Mouse (Mus musculus): Measurements from ENCODE around the gene Slc6a6. TPM values are rescaled to one million over a fixed set of nuclear protein-coding genes. Genes with fewer than 3 reads are reported as not detected.

Gene Slc6a6
- total RNA-seq, 2 experiments from 2014 or later, result 21.3 to 34.0 TPM

DNA sequence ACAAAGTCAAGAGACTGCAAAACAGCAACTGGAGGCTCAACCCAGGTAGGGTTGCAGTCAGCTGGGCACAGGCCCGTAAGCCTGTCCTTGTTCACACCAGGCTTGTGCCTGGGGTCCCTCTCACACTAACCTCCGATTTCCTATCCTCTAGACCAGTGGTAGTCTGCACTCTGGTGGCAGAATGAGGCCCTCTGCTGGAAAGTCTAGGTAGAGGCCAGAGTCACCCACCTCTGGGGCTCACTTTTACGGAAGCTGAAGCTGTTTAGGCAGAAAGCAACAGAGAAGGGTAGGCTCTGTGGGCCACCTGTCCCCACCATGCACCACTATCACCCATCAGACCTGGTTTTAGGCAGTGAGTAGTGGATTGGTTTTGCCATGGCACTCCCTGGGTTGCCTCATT lies 67.1 kb downstream of the Slc6a6 start:
- ATAC-seq (replicated peaks; ENCODE audit: low FRiP score, low TSS enrichment, poor library complexity, severe bottlenecking), result peak; percentile 42; the same call in 1 of the 2 replicates

DNA sequence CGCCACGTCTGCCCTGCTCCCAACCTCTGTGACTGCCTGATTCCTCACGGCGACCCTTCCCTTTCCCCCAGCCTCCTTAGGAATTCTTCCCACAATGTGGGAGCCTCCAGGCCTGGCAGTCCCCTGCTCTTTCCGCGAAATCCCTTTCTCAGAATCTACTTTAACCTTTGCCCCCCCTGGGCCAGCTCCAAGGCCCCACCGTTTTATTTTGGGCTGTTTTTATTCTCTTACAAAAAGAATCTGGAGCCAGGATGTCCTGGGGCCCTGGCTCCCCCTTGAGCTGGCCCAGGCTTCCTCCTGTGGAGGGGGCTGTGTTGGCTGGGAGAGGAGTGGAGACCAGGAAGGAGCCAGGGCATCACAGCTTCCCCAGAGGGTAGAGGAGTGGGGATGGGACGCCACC lies 69.0 kb downstream of the Slc6a6 start:
- ATAC-seq (replicated peaks; ENCODE audit: low FRiP score, low TSS enrichment, poor library complexity, severe bottlenecking), result no peak

DNA sequence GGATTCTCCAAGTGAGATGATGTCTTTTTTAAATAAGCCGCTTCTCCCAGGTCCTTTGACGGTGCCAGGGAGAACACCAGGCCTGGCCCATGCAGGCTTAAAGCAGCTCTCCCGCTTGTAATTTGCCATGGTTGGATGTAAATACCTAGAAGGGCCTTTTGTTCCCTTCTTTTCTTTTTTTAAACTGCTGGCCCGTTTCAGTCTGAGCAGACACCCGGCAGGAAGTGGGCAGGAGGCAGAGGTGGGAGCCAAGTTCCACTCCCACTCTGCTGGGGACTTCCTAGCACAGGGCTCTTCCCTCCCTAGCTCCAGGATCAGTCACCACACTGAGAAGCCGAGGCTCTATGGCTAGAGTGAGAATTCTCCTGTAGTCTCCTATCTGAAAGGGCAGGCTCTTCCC lies 70.2 kb downstream of the Slc6a6 start:
- no peak for ATAC-seq (replicated peaks; ENCODE audit: low FRiP score, low TSS enrichment, poor library complexity, severe bottlenecking)

DNA sequence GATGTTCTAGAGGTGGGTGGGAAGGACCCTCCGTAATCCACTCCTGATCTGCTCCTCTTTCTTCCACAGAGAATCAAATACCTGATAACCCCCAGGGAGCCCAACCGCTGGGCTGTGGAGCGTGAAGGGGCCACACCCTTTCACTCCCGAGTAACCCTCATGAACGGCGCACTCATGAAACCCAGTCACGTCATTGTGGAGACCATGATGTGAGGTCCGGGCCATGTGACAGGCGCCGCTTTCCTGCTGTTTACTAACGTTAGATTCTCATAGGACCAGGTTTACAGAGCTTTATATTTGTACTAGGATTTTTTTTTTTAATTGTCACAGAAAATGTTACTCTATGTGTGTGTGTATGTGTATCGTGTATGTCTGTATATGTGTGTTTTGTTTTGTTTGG lies 71.0 kb downstream of the Slc6a6 start:
- no peak for ATAC-seq (replicated peaks; ENCODE audit: low FRiP score, low TSS enrichment, poor library complexity, severe bottlenecking)

DNA sequence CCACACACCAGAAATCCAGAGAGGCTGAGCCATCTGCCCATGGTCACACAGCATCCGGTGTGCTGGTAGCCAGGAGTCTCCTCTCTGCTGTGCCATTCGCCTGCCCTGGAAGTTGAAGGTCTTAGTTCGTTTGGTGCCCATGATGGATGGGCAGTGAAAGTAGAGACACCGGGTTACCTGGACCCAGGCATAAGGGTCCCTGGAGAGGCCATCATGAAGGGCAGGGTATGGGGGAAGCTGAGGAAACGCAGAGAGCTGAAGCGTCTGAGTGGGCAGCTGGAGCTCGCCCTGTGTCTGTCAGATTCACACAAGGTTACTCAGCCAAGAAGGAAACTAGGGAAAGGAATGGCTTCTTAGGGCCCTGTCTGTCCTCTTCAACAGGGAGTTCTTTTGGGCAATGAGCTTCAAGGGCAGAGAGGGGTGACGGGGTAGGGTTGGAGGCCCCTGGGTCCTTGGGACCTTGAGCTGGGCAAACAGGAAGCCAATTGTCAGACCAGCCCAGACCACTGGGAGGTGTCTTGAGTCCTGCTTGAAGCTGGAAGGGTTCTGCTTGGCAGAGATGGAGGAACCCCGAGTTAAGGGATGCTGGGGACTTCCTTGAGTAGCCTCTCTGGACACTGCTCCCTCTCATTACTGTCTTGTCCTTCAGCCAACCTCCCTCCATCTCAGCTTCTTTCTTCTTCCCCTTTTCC lies 78.3 kb downstream of the Slc6a6 start:
- ATAC-seq (replicated peaks; ENCODE audit: low FRiP score, low TSS enrichment, poor library complexity, severe bottlenecking), result 0 out of 2 replicates have a peak, but pooled peaks have one; percentile 30

DNA sequence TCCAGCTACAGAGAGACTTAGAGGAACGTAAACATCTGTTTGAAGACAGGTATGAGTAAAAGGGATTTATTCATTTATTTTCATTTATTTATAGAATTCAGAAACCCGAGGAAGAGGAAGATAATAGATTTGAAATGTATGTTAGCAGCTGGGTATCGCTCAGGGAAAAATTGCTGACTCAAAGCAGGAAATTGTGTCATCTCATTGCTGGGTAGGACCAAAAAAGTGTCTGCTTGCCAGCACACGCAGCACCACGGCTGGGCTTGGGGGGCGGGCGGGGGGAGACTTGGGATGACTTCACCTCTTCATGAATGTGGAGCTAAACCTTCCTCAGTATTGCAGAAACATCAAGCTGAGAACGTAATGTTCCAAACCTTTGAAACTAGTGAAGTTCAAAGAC lies 83.7 kb downstream of the Slc6a6 start:
- ATAC-seq (replicated peaks; ENCODE audit: low FRiP score, low TSS enrichment, poor library complexity, severe bottlenecking), result no peak

DNA sequence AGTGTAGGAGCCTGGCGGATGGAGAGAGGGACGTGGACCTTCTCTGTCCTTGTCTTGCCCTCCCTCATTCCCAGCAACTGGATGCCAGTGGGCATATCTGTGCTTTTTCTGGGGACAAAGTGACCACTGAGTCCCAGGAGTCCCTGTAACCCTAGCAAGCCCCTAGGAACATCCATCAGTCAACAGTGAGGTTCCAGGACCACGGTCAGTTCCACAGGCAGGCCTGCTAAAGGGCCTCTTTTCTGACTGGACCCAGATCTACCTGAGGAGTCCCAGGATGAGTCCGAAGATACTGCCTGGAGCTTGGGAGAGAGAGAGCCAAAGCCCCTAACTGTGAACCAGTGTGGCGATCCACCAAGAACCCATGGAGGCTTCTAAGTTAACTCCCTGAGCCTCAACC lies 90.1 kb downstream of the Slc6a6 start:
- ATAC-seq (replicated peaks; ENCODE audit: low FRiP score, low TSS enrichment, poor library complexity, severe bottlenecking), result no peak

DNA sequence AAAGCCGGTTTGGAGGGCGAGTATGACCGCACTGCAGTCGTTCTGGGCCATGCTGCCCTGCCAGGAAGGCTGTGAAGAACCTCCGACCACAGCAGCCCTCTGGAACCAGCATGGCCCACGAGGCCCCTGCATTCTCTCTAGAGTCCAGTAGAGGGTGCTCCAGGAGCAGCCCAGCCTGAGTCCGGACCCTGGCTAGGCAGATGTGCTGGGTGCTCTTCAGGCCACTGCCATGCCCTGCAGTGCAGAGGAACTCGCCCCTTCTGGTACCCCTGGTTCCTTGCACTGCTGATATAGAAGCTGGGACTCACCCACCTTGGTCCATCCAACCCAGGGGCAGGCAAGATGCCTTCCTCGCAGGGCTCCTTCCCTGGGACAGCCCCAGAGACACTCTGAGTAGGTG lies 92.7 kb downstream of the Slc6a6 start:
- peak; percentile 91 for ATAC-seq (replicated peaks; ENCODE audit: low FRiP score, low TSS enrichment, poor library complexity, severe bottlenecking)

DNA sequence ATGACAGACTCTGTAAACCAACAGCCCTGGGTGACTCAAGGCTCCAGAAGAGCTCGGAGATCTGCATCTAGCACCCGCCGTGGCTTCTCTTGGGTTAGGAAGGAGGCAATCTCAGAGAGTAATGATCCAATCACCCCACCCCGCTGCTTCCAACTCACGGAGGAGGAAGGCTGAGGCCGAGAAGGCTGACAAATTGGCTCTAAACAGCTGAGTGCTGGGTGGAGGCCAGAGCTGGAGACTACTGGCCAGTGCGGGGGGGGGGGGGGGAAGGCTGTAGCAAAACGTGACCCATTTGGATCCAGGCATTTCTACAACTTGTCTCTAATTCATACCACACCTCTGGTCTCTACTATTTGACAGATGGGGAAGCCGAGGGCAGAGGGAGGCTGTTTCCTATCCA lies 95.4 kb downstream of the Slc6a6 start:
- ATAC-seq (replicated peaks; ENCODE audit: low FRiP score, low TSS enrichment, poor library complexity, severe bottlenecking), result no peak

DNA sequence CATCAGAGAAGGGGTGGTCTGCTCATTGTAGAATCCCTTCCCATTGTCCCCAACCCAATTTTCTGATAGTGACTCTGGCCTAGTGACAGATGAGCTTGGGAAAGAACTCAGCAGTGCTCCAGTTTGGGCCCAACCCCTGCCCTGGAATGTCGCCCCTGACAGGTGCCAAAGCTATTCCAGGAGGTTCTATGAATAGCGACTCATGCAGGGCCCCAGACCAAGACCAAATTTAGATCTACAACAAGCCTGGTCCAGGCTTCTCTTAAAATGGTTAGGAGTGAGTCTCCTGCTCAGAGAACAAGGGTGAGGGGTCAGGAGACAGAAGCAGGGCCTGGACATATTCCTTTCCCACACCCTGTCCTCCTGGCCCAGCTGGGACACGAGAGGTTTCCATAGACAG lies 101.2 kb downstream of the Slc6a6 start:
- ATAC-seq (replicated peaks; ENCODE audit: low FRiP score, low TSS enrichment, poor library complexity, severe bottlenecking), result no peak

DNA sequence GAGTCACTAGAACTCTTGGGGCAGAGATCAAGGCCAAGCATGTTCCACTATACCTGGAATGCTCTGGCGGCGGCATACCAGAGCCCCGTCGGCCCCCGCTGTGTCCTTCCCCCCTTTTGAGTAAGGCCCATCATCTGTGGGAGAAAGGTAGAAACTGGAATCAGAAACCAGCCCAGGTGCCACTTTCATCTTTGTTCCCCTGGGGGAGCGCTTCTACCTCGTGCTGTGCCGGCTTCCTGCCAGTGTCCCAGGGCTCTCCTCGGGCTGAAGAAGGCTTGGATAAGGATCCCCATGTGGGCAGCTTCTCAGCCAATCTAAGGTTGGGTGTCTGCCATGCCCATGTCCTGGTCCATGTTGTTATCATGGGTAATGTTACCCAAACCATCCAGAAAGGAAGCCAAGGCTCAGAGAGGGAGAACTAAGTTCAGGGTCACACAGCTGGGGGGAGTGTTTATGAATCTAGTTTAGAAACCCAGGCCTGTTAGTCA lies 104.5 kb downstream of the Slc6a6 start:
- ATAC-seq (replicated peaks; ENCODE audit: low FRiP score, low TSS enrichment, poor library complexity, severe bottlenecking), result no peak

DNA sequence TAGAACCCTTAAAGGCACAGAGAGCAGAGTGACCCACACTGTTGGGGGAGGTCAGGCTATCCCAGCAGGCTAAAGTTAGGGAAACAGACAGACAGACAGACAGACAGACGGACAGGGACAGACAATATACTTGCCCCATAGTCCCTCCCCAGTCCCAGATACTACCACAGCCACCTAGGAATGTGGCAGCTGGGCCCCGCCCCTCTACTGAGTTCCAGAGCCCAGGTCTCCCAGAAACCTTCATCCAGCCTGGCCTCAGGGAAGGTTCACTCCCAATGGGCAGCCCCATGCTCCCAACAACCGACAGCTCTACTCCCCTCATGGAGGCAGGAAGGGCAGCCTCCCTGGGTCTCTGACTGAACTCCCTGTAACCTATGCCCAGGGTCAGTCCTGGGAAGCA lies 111.8 kb downstream of the Slc6a6 start:
- ATAC-seq (replicated peaks; ENCODE audit: low FRiP score, low TSS enrichment, poor library complexity, severe bottlenecking), result no peak

DNA sequence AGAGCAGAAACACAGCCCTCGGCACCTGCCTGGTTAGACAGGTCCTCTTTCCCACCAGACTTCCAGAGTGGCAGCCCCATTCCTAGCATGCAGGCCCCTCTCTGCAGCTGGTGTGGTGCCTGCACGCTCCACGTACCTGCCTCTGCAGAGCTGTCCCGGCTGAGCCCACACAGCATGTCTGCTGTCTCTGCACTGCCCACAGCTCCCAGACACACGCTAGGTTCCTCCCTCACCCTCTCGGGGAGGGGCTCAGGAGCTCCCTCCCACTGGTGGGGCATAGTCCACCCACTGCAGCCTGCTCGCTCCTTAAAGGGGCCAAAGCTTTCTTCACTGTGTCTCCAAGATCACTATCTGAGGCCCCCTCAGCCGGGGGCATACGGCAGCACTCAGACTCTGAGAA lies 112.2 kb downstream of the Slc6a6 start:
- no peak for ATAC-seq (replicated peaks; ENCODE audit: low FRiP score, low TSS enrichment, poor library complexity, severe bottlenecking)

DNA sequence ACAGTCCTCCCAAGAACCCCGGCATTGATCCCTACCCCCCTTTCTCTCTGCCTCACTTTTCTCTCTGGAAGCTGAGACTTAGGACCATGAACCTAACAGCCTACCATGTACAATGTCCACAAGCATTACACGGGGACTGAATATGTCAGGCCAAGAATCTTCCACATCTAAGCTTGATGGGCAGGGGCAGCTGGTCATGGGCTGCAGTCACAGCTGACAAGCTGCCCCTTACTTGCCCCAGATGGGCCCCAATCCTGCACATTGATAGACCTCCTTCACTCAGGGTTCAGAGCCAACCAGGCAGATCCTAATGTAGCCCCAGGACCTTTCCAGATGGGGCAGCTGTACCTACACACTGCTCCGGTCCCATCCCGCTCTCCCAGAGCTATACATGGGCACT lies 112.9 kb downstream of the Slc6a6 start:
- ATAC-seq (replicated peaks; ENCODE audit: low FRiP score, low TSS enrichment, poor library complexity, severe bottlenecking), result no peak

DNA sequence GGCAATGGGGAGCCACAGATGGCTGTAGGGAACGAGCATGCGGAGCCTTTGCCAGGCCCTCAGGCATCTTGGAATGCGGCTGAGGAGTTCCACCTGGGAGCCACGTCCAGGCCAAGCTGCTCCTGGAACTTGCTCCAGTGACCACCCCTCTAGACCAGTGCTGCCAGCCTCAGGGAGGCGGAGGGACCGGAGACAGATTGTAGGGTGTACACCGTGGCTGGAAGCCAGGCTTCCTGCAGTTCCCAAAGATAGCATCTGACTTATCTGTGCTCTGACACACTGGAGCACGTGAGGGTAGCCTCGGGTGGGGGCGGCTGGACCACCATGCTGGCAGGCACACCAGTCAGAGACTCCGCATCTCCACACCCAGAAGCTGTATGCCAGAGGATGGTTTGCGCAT lies 114.6 kb downstream of the Slc6a6 start:
- ATAC-seq (replicated peaks; ENCODE audit: low FRiP score, low TSS enrichment, poor library complexity, severe bottlenecking), result no peak

DNA sequence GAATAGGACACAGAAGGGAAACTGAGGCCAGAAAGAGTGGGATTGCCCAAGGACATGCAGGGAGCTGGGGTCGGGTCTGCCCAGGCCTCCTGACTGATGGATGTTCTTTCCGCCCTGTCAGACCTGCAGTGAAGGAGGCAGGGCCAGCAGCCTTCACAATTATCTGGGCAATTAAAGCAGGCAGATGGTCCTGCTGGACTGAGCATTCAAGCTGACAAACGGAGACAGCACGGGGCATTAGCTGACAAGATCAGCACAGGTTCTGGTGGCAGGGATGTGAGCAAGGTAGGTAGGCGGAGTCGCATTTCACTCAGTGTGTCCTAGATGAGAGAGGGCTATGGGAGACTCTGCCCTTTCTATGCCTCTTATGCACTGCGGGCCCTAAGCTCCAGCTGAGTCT lies 120.3 kb downstream of the Slc6a6 start:
- ATAC-seq (replicated peaks; ENCODE audit: low FRiP score, low TSS enrichment, poor library complexity, severe bottlenecking), result no peak

DNA sequence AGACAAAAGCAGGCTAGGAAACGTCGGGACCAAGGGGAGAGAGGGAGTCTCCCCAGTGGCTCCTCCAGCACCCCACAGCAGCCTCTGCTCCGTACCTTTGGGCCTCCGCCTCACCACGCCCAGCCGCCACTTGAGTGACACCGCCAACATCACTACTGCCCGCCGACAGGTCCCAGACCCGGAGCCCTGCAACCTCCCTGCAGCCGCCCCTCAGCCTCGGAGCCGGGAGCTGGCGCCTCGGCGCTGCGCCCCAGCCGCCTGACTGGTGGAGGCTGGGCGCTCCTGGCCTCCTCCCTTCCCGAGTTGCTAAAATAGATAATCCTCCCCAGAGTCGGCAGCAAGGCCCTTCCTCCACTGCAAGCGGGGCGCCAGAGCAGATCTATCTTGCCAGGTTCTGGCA lies 123.3 kb downstream of the Slc6a6 start:
- no peak for ATAC-seq (replicated peaks; ENCODE audit: low FRiP score, low TSS enrichment, poor library complexity, severe bottlenecking)

DNA sequence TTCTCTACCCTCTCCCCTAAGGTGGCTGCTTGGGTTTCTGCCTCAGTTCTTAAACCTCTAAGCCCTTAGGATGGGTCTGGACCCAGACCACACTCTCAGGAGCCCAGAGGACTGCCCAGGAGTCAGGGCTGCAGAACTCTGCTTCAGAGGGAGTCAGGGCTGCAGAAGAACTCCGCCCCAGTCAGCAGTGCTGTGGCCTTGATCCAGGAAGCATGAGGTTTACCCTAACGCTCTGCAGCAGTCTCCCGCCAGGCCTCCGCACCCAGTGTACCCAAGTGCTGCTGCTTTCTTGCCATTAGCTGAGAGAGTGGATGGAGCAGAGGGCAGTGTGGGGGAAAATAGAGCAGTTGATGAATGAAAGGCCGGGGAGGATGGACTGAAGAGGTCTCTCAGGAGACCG lies 124.2 kb downstream of the Slc6a6 start:
- no peak for ATAC-seq (replicated peaks; ENCODE audit: low FRiP score, low TSS enrichment, poor library complexity, severe bottlenecking)
